Mouse (Mus musculus) retina, postnatal 7 days (tissue): ENCODE results near the gene Myb.

Source experiments
- DNase-seq: peaks from one replicate; pipeline ENCODE4 v3.0.0-alpha.2; 2012; ENCODE audit warnings: low read depth, low spot score

The Myb gene

GRCm38 (mm10) chr10:21130901-21131493 lies 29.8 kb downstream of the Myb start:
- no peak for DNase-seq

- DNase-seq = no peak
Measured at GRCm38 (mm10) chr10:21128086-21128611, 32.6 kb downstream of the Myb start.

GRCm38 (mm10) chr10:21118341-21118740 lies 42.4 kb downstream of the Myb start:
- DNase-seq = no peak

GRCm38 (mm10) chr10:21114459-21114858 lies 46.3 kb downstream of the Myb start:
- no peak for DNase-seq

- DNase-seq = no peak
Measured at GRCm38 (mm10) chr10:21112689-21113088, 48.1 kb downstream of the Myb start.

- peak; percentile 16 for DNase-seq
Measured at GRCm38 (mm10) chr10:21109337-21110056, 51.3 kb downstream of the Myb start.

GRCm38 (mm10) chr10:21108796-21109195 lies 52.0 kb downstream of the Myb start:
- no peak for DNase-seq

GRCm38 (mm10) chr10:21108182-21108581 lies 52.6 kb downstream of the Myb start:
- DNase-seq = no peak

- DNase-seq = no peak
Measured at GRCm38 (mm10) chr10:21105206-21105605, 55.6 kb downstream of the Myb start.

- no peak for DNase-seq
Measured at GRCm38 (mm10) chr10:21102689-21103088, 58.1 kb downstream of the Myb start.

GRCm38 (mm10) chr10:21101948-21102347 lies 58.8 kb downstream of the Myb start:
- DNase-seq = no peak

GRCm38 (mm10) chr10:21100646-21101249 lies 60.0 kb downstream of the Myb start:
- DNase-seq = no peak

- DNase-seq = no peak
Measured at GRCm38 (mm10) chr10:21099515-21099914, 61.3 kb downstream of the Myb start.

GRCm38 (mm10) chr10:21095541-21095940 lies 65.2 kb downstream of the Myb start:
- DNase-seq = no peak

- DNase-seq = no peak
Measured at GRCm38 (mm10) chr10:21094896-21095295, 65.9 kb downstream of the Myb start.

GRCm38 (mm10) chr10:21093301-21093700 lies 67.5 kb downstream of the Myb start:
- DNase-seq = no peak

- DNase-seq = no peak
Measured at GRCm38 (mm10) chr10:21092501-21093270, 68.1 kb downstream of the Myb start.

GRCm38 (mm10) chr10:21090922-21091700 lies 69.7 kb downstream of the Myb start:
- no peak for DNase-seq

- DNase-seq = no peak
Measured at GRCm38 (mm10) chr10:21089541-21089940, 71.2 kb downstream of the Myb start.

GRCm38 (mm10) chr10:21087614-21088232 lies 73.1 kb downstream of the Myb start:
- DNase-seq = no peak

- no peak for DNase-seq
Measured at GRCm38 (mm10) chr10:21085044-21085443, 75.7 kb downstream of the Myb start.
